In genomic region chr19:24978852-24979842, GRCm38 (mm10) we compare ENCODE assay signal across 24 mouse cellular contexts. TPM values are rescaled to one million over a fixed set of nuclear protein-coding genes. Genes with fewer than 3 reads are reported as not detected.
DNase-seq lines count a peak whose midpoint lies in the region; ATAC-seq and TF ChIP-seq lines count a peak whose summit lies in the region.
"Had no signal": no experiment of that assay in that cellular context is flagged by ENCODE, and none has a peak within 500 bp of the region (broad histone marks: within the 10 kb centered on the region; RNA-seq: fewer than 3 reads in every experiment).

No protein-coding gene starts in this region.

- H3K36me3 ChIP-seq in kidney, postnatal 0 days (ENCODE audit: insufficient read depth, low read length): no peaks in the 10 kb centered on the region
- H3K36me3 ChIP-seq: embryonic facial prominence, embryonic 13.5 days; heart, embryonic 10.5 days; limb, embryonic 12.5 days; liver, embryonic 13.5 days; lung, embryonic 15.5 days; midbrain, embryonic 13.5 days; neural tube, embryonic 15.5 days had no signal

- WGBS in kidney, postnatal 0 days: 82% methylated on average over 10 of the region's 10 CpGs

- no peak overlapping the region for H3K9ac ChIP-seq in kidney, postnatal 0 days (ENCODE audit: low read depth, low read length)
- H3K9ac ChIP-seq: embryonic facial prominence, embryonic 13.5 days; limb, embryonic 12.5 days; liver, embryonic 13.5 days; lung, embryonic 15.5 days; midbrain, embryonic 13.5 days; neural tube, embryonic 15.5 days had no signal

- no peaks in the 10 kb centered on the region for H3K9me3 ChIP-seq in kidney, postnatal 0 days (replicated peaks; ENCODE audit: low read length)
- H3K9me3 ChIP-seq: embryonic facial prominence, embryonic 13.5 days; heart, embryonic 10.5 days; limb, embryonic 12.5 days; liver, embryonic 13.5 days; lung, embryonic 15.5 days; midbrain, embryonic 13.5 days; neural tube, embryonic 15.5 days had no signal

- no peak overlapping the region for H3K4me2 ChIP-seq in kidney, postnatal 0 days (ENCODE audit: low read length)
- H3K4me2 ChIP-seq: embryonic facial prominence, embryonic 13.5 days; limb, embryonic 12.5 days; liver, embryonic 13.5 days; lung, embryonic 15.5 days; midbrain, embryonic 13.5 days; neural tube, embryonic 15.5 days had no signal

- H3K4me3 ChIP-seq in bone marrow macrophage, adult 2 months (ENCODE audit: insufficient read depth, low read length): no peak overlapping the region
- no peak overlapping the region for H3K4me3 ChIP-seq in kidney, postnatal 0 days (replicated peaks; ENCODE audit: low read depth, low read length)
- H3K4me3 ChIP-seq: embryonic facial prominence, embryonic 13.5 days; heart, embryonic 10.5 days; limb, embryonic 12.5 days; liver, embryonic 13.5 days; lung, embryonic 15.5 days; midbrain, embryonic 13.5 days; myocyte; neural tube, embryonic 15.5 days had no signal

- TF ChIP-seq CTCF in bone marrow macrophage, adult 2 months (IDR thresholded peaks at IDR 0.05; ENCODE audit: low read depth, low read length): no peak
- TF ChIP-seq CTCF in kidney, postnatal 0 days (IDR thresholded peaks at IDR 0.05; ENCODE audit: low read depth): no peak

- intact Hi-C loops in heart, postnatal 10 days (cut with DNase I): no loop called here

- no peaks in the 10 kb centered on the region for H3K27me3 ChIP-seq in kidney, postnatal 0 days (ENCODE audit: insufficient read depth, low read length)
- H3K27me3 ChIP-seq: embryonic facial prominence, embryonic 13.5 days; limb, embryonic 12.5 days; liver, embryonic 13.5 days; lung, embryonic 15.5 days; midbrain, embryonic 13.5 days; neural tube, embryonic 15.5 days; Patski had no signal

- 0 out of 2 replicates have a peak, but pooled peaks have one; percentile 43 for ATAC-seq in kidney, postnatal 0 days (replicated peaks; ENCODE audit: low FRiP score, low read depth)
- peak; percentile 59; the same call in 1 of the 2 replicates for ATAC-seq in monocyte, adult 5-6 weeks (replicated peaks; ENCODE audit: insufficient number of reproducible peaks, low FRiP score, low TSS enrichment, poor library complexity, severe bottlenecking)
- ATAC-seq: forebrain, embryonic 16.5 days; midbrain, embryonic 13.5 days; Patski had no signal

- H3K4me1 ChIP-seq in bone marrow macrophage, adult 2 months (ENCODE audit: control insufficient read depth, insufficient read depth, low read length): peaks cover 36% of the 10 kb centered on the region
- no peaks in the 10 kb centered on the region for H3K4me1 ChIP-seq in kidney, postnatal 0 days (replicated peaks; ENCODE audit: insufficient read depth, low read length)
- H3K4me1 ChIP-seq: heart, embryonic 10.5 days; limb, embryonic 12.5 days; lung, embryonic 15.5 days had no signal

- peak overlapping the region; percentile 21 for H3K27ac ChIP-seq in bone marrow macrophage, adult 2 months (ENCODE audit: insufficient read depth, low read depth, low read length)
- no peak overlapping the region for H3K27ac ChIP-seq in kidney, postnatal 0 days
- H3K27ac ChIP-seq: embryonic facial prominence, embryonic 13.5 days; heart, embryonic 10.5 days; limb, embryonic 12.5 days; liver, embryonic 13.5 days; lung, embryonic 15.5 days; macrophage; midbrain, embryonic 13.5 days; neural tube, embryonic 15.5 days had no signal

- no peak for TF ChIP-seq POLR2A in bone marrow macrophage, adult 2 months (IDR thresholded peaks at IDR 0.05; ENCODE audit: borderline replicate concordance, low read depth, low read length)

- DNase-seq in heart, adult 11 months: peak; percentile 51
- DNase-seq in heart, postnatal 10 days: no peak
- no peak for DNase-seq in kidney, postnatal 0 days (ENCODE audit: low spot score)
- no peak for DNase-seq in c-Kit-positive CD71-positive TER-119-positive erythroid progenitor cells, embryonic 14.5 days (ENCODE audit: low spot score)
- no peak for DNase-seq in right cerebral cortex, postnatal 25 days
- DNase-seq in testis, postnatal 14 days (ENCODE audit: low spot score): no peak
- DNase-seq: adrenal gland, adult 8-10 months; cerebellum, adult 11 months; cerebellum, postnatal 14 days; gastrocnemius, postnatal 36 days; liver, embryonic 13.5 days; thymus, adult 2 months had no signal

RNA-seq across cellular contexts. Expression of gene Cbwd1, which starts 17.7 kb away (rescaled TPM):
- 10 to 100 TPM; 11.5 to 12.3 TPM for total RNA-seq in heart, postnatal 10 days (2021)
- polyA plus RNA-seq in bone marrow macrophage, adult 2 months (2012; ENCODE audit: insufficient read depth, insufficient read length, missing spikeins): 7.2 and 7.4 TPM in 2 replicates
- polyA plus RNA-seq in kidney, postnatal 0 days (2015; fragmentation: Nextera tagmentation; extraction: Ambion mirVana): 19.8 and 20.4 TPM in 2 replicates
- 10.2 to 30.6 TPM (median 17.2 TPM) in 3 replicates for total RNA-seq in monocyte, adult 5-6 weeks (2017)

RNA-seq across cellular contexts. Expression of gene Dock8, which starts 20.2 kb away (rescaled TPM):
- 10 to 100 TPM; 16.3 to 18.5 TPM for total RNA-seq in heart, postnatal 10 days (2021)
- 78.5 and 83.3 TPM in 2 replicates for polyA plus RNA-seq in bone marrow macrophage, adult 2 months (2012; ENCODE audit: insufficient read depth, insufficient read length, missing spikeins)
- polyA plus RNA-seq in kidney, postnatal 0 days (2015; fragmentation: Nextera tagmentation; extraction: Ambion mirVana): 8.0 and 9.0 TPM in 2 replicates
- 92.8 to 147 TPM (median 110 TPM) in 3 replicates for total RNA-seq in monocyte, adult 5-6 weeks (2017)
